Comparison of ENCODE assay signal across 12 mouse cellular contexts in the genomic region with DNA sequence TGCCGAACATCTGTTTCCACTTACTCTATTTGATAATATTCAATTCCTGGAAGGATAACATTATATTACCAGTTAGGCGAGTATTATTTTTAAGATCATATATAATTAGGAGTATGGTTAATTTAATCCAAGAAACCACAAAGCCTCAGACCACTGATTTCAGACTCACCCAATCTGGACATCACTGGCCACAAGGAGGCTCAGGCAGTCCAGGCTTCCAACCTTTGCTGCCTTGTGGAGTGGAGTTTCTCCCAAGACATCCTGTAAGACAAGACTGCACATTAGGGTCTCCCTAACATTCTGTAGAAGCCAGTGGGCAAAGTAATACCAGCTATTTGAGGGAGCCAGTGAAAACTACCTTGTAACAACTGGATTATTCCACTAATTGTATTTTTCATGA. TPM values are rescaled to one million over a fixed set of nuclear protein-coding genes. Genes with fewer than 3 reads are reported as not detected.
DNase-seq lines count a peak whose midpoint lies in the region; ATAC-seq and TF ChIP-seq lines count a peak whose summit lies in the region.
"Had no signal": no experiment of that assay in that cellular context is flagged by ENCODE, and none has a peak within 500 bp of the region (broad histone marks: within the 10 kb centered on the region; RNA-seq: fewer than 3 reads in every experiment).

No protein-coding gene starts in this region.

- H3K4me3 ChIP-seq in embryonic facial prominence, embryonic 12.5 days, result no peak overlapping the region
- H3K4me3 ChIP-seq in embryonic facial prominence, embryonic 10.5 days, result no peak overlapping the region
- no peak overlapping the region for H3K4me3 ChIP-seq in kidney, postnatal 0 days (replicated peaks; ENCODE audit: low read depth, low read length)
- H3K4me3 ChIP-seq in liver, postnatal 0 days (ENCODE audit: low read depth, low read length), result no peak overlapping the region

- H3K36me3 ChIP-seq in embryonic facial prominence, embryonic 12.5 days, result peaks cover 22% of the 10 kb centered on the region
- H3K36me3 ChIP-seq in embryonic facial prominence, embryonic 10.5 days (replicated peaks), result peaks cover 37% of the 10 kb centered on the region
- peaks cover 5% of the 10 kb centered on the region; the same call in 1 of the 2 replicates for H3K36me3 ChIP-seq in kidney, postnatal 0 days (ENCODE audit: insufficient read depth, low read length)
- H3K36me3 ChIP-seq in liver, postnatal 0 days (replicated peaks; ENCODE audit: insufficient read depth, low read length), result peaks cover 29% of the 10 kb centered on the region

- no peaks in the 10 kb centered on the region for H3K9me3 ChIP-seq in embryonic facial prominence, embryonic 12.5 days
- H3K9me3 ChIP-seq in embryonic facial prominence, embryonic 10.5 days, result no peaks in the 10 kb centered on the region
- no peaks in the 10 kb centered on the region for H3K9me3 ChIP-seq in kidney, postnatal 0 days (replicated peaks; ENCODE audit: low read length)
- no peaks in the 10 kb centered on the region for H3K9me3 ChIP-seq in liver, postnatal 0 days (ENCODE audit: low read length)
- H3K9me3 ChIP-seq: forebrain, embryonic 12.5 days had no signal

- intact Hi-C loops in left cerebral cortex, postnatal 36 days (cut with DNase I), result no loop called here

- no peak for TF ChIP-seq EP300 in liver, postnatal 0 days (IDR thresholded peaks at IDR 0.05; ENCODE audit: low read depth)

- WGBS in embryonic facial prominence, embryonic 12.5 days, result 64% methylated on average over 2 of the region's 2 CpGs
- 87% methylated on average over 2 of the region's 2 CpGs for WGBS in embryonic facial prominence, embryonic 10.5 days
- WGBS in kidney, postnatal 0 days, result 85% methylated on average over 2 of the region's 2 CpGs
- WGBS in liver, postnatal 0 days (ENCODE audit: insufficient replicate concordance), result 76% methylated on average over 2 of the region's 2 CpGs

- no peaks in the 10 kb centered on the region for H3K27me3 ChIP-seq in embryonic facial prominence, embryonic 12.5 days
- no peaks in the 10 kb centered on the region for H3K27me3 ChIP-seq in embryonic facial prominence, embryonic 10.5 days (replicated peaks; ENCODE audit: low read depth, poor library complexity, severe bottlenecking)
- H3K27me3 ChIP-seq in kidney, postnatal 0 days (ENCODE audit: insufficient read depth, low read length), result no peaks in the 10 kb centered on the region
- H3K27me3 ChIP-seq in liver, postnatal 0 days (ENCODE audit: insufficient read depth, low read length), result no peaks in the 10 kb centered on the region

- TF ChIP-seq CTCF in kidney, postnatal 0 days (IDR thresholded peaks at IDR 0.05; ENCODE audit: low read depth), result peak; percentile 52; the same call in 1 of the 2 replicates
- peak; percentile 15; the same call in 1 of the 2 replicates for TF ChIP-seq CTCF in liver, postnatal 0 days (IDR thresholded peaks at IDR 0.05; ENCODE audit: low read depth)

- no peak for DNase-seq in embryonic facial prominence, embryonic 10.5 days (ENCODE audit: low spot score)
- peak; percentile 31 for DNase-seq in kidney, postnatal 0 days (ENCODE audit: low spot score)
- no peak for DNase-seq in kidney, adult 18-20 months
- peak; percentile 42 for DNase-seq in adipocyte (ENCODE audit: low spot score)
- no peak for DNase-seq in liver, postnatal 0 days
- no peak for DNase-seq in right cerebral cortex, postnatal 25 days
- DNase-seq in left cerebral cortex, postnatal 36 days (ENCODE audit: low spot score in 2 of 2), result no peak
- DNase-seq: B cell, adult 2 months; cerebellum, adult 2 months; left cerebral cortex, postnatal 4 days had no signal

- H3K9ac ChIP-seq in embryonic facial prominence, embryonic 12.5 days, result no peak overlapping the region
- no peak overlapping the region for H3K9ac ChIP-seq in kidney, postnatal 0 days (ENCODE audit: low read depth, low read length)
- no peak overlapping the region for H3K9ac ChIP-seq in liver, postnatal 0 days (replicated peaks)
- H3K9ac ChIP-seq: forebrain, embryonic 12.5 days had no signal

- ATAC-seq in embryonic facial prominence, embryonic 12.5 days (ENCODE audit: insufficient number of reproducible peaks, insufficient read depth, low FRiP score, low TSS enrichment), result no peak
- ATAC-seq in kidney, postnatal 0 days (replicated peaks; ENCODE audit: low FRiP score, low read depth), result no peak
- ATAC-seq in liver, postnatal 0 days, result no peak

- peaks cover 11% of the 10 kb centered on the region; the same call in 1 of the 2 replicates for H3K4me1 ChIP-seq in embryonic facial prominence, embryonic 12.5 days
- H3K4me1 ChIP-seq in embryonic facial prominence, embryonic 10.5 days, result peaks cover 16% of the 10 kb centered on the region
- H3K4me1 ChIP-seq in kidney, postnatal 0 days (replicated peaks; ENCODE audit: insufficient read depth, low read length), result 0 out of 2 replicates have a peak, but pooled peaks cover 3% of the 10 kb centered on the region
- H3K4me1 ChIP-seq in liver, postnatal 0 days (ENCODE audit: insufficient read depth), result peaks cover 11% of the 10 kb centered on the region

- H3K27ac ChIP-seq in embryonic facial prominence, embryonic 12.5 days, result no peak overlapping the region
- no peak overlapping the region for H3K27ac ChIP-seq in embryonic facial prominence, embryonic 10.5 days (replicated peaks)
- H3K27ac ChIP-seq in kidney, postnatal 0 days, result no peak overlapping the region
- H3K27ac ChIP-seq in liver, postnatal 0 days (ENCODE audit: low read depth), result no peak overlapping the region
- H3K27ac ChIP-seq: forebrain, embryonic 12.5 days had no signal

- 0 out of 2 replicates have a peak overlapping the region, but pooled peaks have one; percentile 13 for H3K4me2 ChIP-seq in embryonic facial prominence, embryonic 12.5 days (replicated peaks)
- peak overlapping the region; percentile 90 for H3K4me2 ChIP-seq in kidney, postnatal 0 days (ENCODE audit: low read length)
- H3K4me2 ChIP-seq in liver, postnatal 0 days (ENCODE audit: low read depth, low read length), result peak overlapping the region; percentile 94

RNA-seq across cellular contexts. Expression of gene Lrp2bp, which starts 0.9 kb away (rescaled TPM):
- polyA plus RNA-seq in embryonic facial prominence, embryonic 12.5 days (2016; fragmentation: Nextera tagmentation; extraction: Ambion mirVana), result 0.29 and 0.31 TPM in 2 replicates
- 0.14 and 0.20 TPM in 2 replicates for polyA plus RNA-seq in embryonic facial prominence, embryonic 10.5 days (2016; fragmentation: Nextera tagmentation; extraction: Ambion mirVana)
- polyA plus RNA-seq in kidney, postnatal 0 days (2015; fragmentation: Nextera tagmentation; extraction: Ambion mirVana), result 0.45 and 0.66 TPM in 2 replicates
- not detected in 2 replicates for polyA plus RNA-seq in liver, postnatal 0 days (2015; fragmentation: Nextera tagmentation; extraction: Ambion mirVana)
- total RNA-seq in left cerebral cortex, postnatal 36 days (2021), result under 1 TPM; 0.54 to 1.00 TPM

RNA-seq across cellular contexts. Expression of gene Ankrd37, which starts 7.3 kb away (rescaled TPM):
- 19.4 and 20.0 TPM in 2 replicates for polyA plus RNA-seq in embryonic facial prominence, embryonic 12.5 days (2016; fragmentation: Nextera tagmentation; extraction: Ambion mirVana)
- polyA plus RNA-seq in embryonic facial prominence, embryonic 10.5 days (2016; fragmentation: Nextera tagmentation; extraction: Ambion mirVana), result 17.9 and 18.7 TPM in 2 replicates
- polyA plus RNA-seq in kidney, postnatal 0 days (2015; fragmentation: Nextera tagmentation; extraction: Ambion mirVana), result 15.9 and 17.4 TPM in 2 replicates
- 3.0 and 9.1 TPM in 2 replicates for polyA plus RNA-seq in liver, postnatal 0 days (2015; fragmentation: Nextera tagmentation; extraction: Ambion mirVana)
- total RNA-seq in left cerebral cortex, postnatal 36 days (2021), result 10 to 100 TPM in 1 of 2 experiments, 1 to 10 TPM in 1; 9.6 to 12.7 TPM

RNA-seq across cellular contexts. Expression of gene Ufsp2, which starts 22.9 kb away (rescaled TPM):
- 75.2 and 76.5 TPM in 2 replicates for polyA plus RNA-seq in embryonic facial prominence, embryonic 12.5 days (2016; fragmentation: Nextera tagmentation; extraction: Ambion mirVana)
- polyA plus RNA-seq in embryonic facial prominence, embryonic 10.5 days (2016; fragmentation: Nextera tagmentation; extraction: Ambion mirVana), result 58.9 and 67.5 TPM in 2 replicates
- polyA plus RNA-seq in kidney, postnatal 0 days (2015; fragmentation: Nextera tagmentation; extraction: Ambion mirVana), result 80.5 and 84.2 TPM in 2 replicates
- 49.5 and 50.2 TPM in 2 replicates for polyA plus RNA-seq in liver, postnatal 0 days (2015; fragmentation: Nextera tagmentation; extraction: Ambion mirVana)
- 10 to 100 TPM; 57.4 to 58.4 TPM for total RNA-seq in left cerebral cortex, postnatal 36 days (2021)

RNA-seq across cellular contexts. Expression of gene 1700029J07Rik, which starts 23.2 kb away (rescaled TPM):
- 4.5 and 5.4 TPM in 2 replicates for polyA plus RNA-seq in embryonic facial prominence, embryonic 12.5 days (2016; fragmentation: Nextera tagmentation; extraction: Ambion mirVana)
- polyA plus RNA-seq in embryonic facial prominence, embryonic 10.5 days (2016; fragmentation: Nextera tagmentation; extraction: Ambion mirVana), result 3.7 and 3.8 TPM in 2 replicates
- 3.3 and 3.4 TPM in 2 replicates for polyA plus RNA-seq in kidney, postnatal 0 days (2015; fragmentation: Nextera tagmentation; extraction: Ambion mirVana)
- 0.50 and 0.62 TPM in 2 replicates for polyA plus RNA-seq in liver, postnatal 0 days (2015; fragmentation: Nextera tagmentation; extraction: Ambion mirVana)
- total RNA-seq in left cerebral cortex, postnatal 36 days (2021), result 1 to 10 TPM; 2.0 to 3.4 TPM

Comparison
In these comparisons a context has a peak if more than half of its experiments do, and no peak if none do; other contexts are left out.
1. DNase-seq: peak in kidney, postnatal 0 days (single experiment) and adipocyte (single experiment); none in embryonic facial prominence, embryonic 10.5 days (single experiment), kidney, adult 18-20 months (single experiment), liver, postnatal 0 days (single experiment), right cerebral cortex, postnatal 25 days (single experiment) and left cerebral cortex, postnatal 36 days (0 of 2).
2. H3K4me2 ChIP-seq: peak in every context shown above with its lines; median percentile 94 in liver, postnatal 0 days; 90 in kidney, postnatal 0 days; 13 in embryonic facial prominence, embryonic 12.5 days.